Mouse (Mus musculus) skeletal muscle tissue, adult 2 months (tissue): ENCODE results near the gene G3bp2.
A peak's percentile ranks its signal among the peaks of the same experiment; 100 is the strongest.

ENCODE experiments used
- DNase-seq: peaks from one replicate; pipeline ENCODE4 v3.0.0-alpha.2; 2012; ENCODE audit warnings: low read depth, low spot score

G3bp2 gene

GRCm38 (mm10) chr5:92098351-92099109, 15.0 kb upstream of the G3bp2 start:
- no peak for DNase-seq

DNA sequence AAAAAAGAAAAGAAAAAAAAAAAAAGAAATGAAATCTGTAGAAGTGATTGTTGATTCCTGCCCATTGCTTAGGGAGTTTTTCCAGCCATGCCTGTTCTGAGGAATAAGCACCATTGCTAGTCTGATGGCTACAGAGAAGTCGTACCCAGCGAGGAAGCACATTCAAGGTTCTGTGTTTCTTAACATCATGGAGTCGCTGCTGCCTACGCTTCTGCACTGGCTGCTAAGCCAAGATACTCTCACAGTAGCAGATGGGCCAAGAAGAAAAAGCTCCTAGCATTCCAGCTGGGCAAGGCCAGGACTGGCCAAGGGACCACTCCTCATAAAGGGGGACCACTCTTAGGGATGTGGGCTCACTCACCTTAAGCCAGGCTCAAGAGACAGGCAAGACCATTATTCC, 14.3 kb upstream of the G3bp2 start:
- DNase-seq, result no peak

GRCm38 (mm10) chr5:92096786-92097185, 13.3 kb upstream of the G3bp2 start:
- DNase-seq, result no peak

DNA sequence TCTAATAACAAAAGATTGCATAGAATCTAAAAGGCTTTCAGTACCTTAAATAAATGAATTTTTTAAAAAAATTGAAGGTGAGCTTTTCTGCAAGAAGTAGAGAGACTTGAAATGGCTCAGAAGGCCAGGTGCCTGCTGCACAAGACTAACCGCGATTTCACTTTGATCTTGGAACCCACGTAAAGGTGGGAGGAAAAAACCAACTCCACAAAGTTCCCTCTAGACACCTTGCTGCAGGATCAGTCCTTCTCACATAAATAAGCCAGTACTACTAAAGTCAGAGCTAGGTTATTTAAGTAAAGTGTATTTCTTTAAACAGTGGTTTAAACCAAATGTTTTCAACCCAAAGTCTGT, 10.5 kb upstream of the G3bp2 start:
- DNase-seq, result no peak

DNA sequence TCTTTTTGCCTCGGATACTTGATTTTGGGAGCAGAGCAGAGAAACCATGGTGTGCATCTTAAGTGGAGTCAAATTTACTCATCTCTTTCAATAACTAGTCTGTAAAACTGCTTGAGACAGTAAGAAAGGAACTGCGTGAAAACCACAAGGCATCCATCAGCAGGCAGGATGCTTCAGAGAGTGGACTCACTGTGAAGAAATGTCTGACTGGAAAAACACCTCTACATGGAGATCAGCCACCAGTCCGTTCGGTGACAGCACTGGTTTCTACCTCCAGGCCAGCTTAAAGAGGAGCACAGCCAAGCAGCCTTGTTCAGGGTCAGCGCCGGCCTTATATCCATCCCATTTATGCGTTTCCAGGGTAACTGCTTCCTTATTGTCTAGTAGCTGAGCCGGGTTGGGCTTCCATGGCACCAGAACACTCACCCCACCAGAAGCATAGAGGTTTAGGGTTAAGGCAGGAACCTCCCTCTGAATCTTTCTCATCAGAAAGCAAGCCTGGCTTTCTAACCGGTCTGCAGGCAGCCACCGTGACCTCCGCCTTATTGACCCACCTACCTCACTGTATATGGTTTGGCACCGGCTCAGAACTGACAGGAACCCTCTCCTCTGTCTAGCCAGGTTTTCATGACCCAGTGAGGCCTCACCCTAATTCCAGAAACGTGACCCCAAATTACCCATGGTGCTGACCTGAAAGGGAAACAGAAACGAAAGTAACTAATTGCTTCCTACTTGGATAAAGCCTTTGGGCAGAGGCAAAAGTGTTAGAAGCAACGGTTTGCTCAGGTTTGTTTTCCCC, 9.9 kb upstream of the G3bp2 start:
- DNase-seq, result no peak

GRCm38 (mm10) chr5:92087469-92087868, 4.0 kb upstream of the G3bp2 start:
- no peak for DNase-seq

DNA sequence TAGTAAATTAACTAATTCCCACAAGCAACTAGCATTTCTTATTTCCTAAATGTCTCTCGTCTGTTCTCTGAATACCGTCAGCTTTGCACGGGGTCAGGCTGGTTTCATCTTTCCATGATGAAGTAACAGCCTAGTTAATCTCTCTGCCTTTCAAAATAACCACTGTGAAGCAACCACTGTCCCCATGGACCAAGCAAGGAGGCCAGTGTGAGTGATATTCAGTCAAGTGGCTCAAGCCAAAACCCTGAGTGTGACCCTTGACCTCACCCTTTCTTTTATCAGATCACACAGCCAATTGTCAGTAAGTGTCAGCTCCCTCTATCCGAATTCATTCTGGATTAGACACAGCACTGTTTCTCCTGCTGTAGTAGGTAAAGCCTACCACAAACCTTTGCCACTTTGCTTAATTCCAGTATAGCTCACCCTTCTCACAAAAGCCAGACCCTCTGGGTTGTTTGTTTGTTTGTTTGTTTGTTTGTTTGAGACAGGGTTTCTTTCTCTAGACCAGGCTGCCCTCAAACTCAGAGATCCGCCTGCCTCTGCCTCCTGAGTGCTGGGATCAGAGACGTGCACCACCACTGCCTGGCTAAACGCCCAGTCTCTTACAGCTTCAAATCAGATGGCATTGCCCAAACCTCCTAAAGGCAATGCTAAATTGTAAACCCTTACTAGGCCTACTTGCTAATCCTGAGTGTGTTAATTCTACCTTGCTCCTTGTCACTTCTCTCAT, 2.5 kb upstream of the G3bp2 start:
- DNase-seq, result peak; percentile 37

- no peak for DNase-seq
Observed at GRCm38 (mm10) chr5:92085246-92085645, 1.7 kb upstream of the G3bp2 start.

GRCm38 (mm10) chr5:92082821-92083401, 608 bp downstream of the G3bp2 start:
- peak; percentile 40 for DNase-seq

GRCm38 (mm10) chr5:92081326-92081725, 2.2 kb downstream of the G3bp2 start:
- no peak for DNase-seq

GRCm38 (mm10) chr5:92080400-92080799, 3.1 kb downstream of the G3bp2 start:
- no peak for DNase-seq

GRCm38 (mm10) chr5:92079304-92079703, 4.2 kb downstream of the G3bp2 start:
- no peak for DNase-seq

DNA sequence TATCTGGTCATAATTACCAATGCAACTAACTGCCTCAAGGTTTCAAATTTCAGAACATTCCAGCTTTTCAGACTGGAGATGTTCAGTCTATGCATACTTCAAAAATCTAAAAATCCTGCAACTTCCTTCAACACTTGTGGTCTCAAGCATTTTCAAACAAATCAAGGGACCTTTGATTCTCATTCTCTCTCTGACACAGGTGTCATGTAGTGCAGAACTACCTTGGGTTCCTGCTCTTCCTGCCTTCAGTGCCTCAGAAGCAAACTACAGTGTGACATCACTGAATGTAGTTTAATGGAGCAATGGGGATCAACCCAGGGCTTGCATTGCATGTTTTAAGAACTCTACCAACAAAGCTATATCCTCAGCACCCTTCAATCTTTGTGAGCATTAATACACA, 4.8 kb downstream of the G3bp2 start:
- no peak for DNase-seq

DNA sequence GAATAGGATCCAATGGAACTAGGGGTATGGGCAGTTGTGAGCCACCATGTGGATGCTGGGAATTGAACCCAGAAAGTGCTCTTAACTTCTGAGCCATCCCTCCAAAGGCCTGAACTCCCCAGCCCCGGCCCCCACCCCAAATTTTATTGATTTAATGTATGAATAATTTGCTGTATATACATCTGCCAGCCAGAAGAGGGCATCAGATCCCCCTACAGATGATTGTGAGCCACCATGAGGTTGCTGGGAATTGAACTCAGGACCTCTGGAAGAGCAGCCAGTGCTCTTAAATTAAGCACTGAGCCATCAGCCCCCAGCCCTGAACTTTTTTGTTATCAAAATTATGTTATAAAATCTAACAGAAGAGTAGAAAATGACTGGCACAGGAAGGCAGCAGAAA, 7.2 kb downstream of the G3bp2 start:
- DNase-seq, result no peak

DNA sequence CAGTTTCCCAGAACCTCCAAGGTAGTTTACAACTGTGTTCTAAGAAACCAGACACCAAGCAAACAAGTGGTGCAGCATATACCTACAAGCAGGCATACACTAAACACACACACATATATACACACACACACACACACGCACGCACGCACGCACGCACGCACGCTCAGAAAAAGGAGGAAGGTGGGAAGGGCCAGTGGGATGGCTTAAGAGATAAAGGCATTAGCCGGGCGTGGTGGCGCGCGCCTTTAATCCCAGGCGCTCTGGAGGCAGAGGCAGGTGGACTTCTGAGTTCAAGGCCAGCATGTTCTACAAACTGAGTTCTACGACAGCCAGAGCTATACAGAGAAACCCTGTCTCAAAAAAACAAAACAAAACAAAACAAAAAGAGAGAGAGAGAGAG, 9.5 kb downstream of the G3bp2 start:
- DNase-seq, result no peak

DNA sequence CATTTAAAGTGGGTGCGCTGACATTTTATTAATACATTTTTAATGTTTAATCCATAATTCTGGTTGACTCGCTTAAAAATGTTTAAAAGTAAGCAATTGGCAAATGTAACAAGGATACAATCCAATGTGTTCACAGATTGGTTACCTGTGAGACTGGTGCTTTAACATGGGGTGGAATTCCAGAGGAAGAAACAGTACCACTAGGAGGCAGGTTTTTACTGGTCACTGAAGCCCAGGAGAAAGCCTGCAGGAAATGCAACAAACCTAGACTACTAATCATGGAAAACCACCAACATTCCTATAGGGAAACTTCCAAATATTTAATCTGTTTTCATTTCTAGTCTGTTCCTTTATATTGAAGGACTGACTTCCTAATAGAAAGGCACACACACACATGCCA, 20.3 kb downstream of the G3bp2 start:
- DNase-seq, result no peak

DNA sequence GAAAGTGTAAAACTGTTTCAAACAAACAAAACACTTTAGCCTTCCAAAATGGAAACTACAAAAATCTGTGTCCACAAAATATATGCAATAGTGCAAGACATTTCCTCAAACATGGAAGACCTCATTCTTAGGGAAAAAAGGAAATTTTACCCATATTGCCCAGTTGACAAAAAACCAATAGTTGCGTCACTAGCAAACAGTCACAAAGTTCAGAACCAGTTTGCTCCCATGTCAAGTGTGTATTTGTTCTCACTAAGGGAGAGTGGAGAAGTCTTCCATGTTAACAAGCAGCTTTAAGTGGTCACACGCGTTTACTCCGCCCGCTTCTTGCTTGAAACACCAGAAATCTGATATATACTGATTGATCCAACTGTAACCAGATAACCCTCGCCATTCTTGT, 30.7 kb downstream of the G3bp2 start:
- no peak for DNase-seq

- DNase-seq, result no peak
Observed at GRCm38 (mm10) chr5:92050419-92050818, 33.1 kb downstream of the G3bp2 start.

DNA sequence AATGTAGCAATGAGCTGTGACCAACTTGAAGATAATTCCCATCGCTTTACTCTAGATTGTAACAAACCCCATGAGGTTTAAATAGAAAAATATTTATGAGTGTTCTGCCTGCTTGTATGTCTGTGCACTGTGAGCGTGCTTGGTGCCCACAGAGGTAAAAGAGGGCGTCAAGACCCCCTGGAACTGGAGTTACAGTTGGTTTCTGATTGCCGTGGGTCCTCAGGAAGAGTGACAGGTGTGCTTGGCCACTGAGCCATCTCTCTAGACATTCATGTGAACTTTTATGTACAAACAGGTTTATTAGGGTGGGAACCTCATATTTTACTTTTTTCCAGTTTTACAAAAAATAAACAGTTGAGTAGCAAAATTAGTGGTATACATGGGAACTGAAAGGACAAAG, 39.7 kb downstream of the G3bp2 start, which contains the start of gene Cdkl2:
Cdkl2 (minus strand) TSS at position 101 of the 400 bp plus-strand sequence.
- no peak for DNase-seq

GRCm38 (mm10) chr5:92042377-92043348, 40.9 kb downstream of the G3bp2 start:
- peak; percentile 88 for DNase-seq

GRCm38 (mm10) chr5:92019960-92020359, 63.6 kb downstream of the G3bp2 start:
- DNase-seq, result no peak
